Mouse (Mus musculus) myocyte (in vitro differentiated cells): ENCODE data around the gene Gpr152.

Source experiments
- CEBPB ChIP-seq: IDR thresholded peaks from 2 replicates; pipeline ENCODE4 v1.6.1; 2011; ENCODE audit warnings: mild to moderate bottlenecking, moderate library complexity; ENCODE audit not compliant: poor library complexity, insufficient read depth, severe bottlenecking
- E2F4 ChIP-seq: IDR thresholded peaks from one replicate; pipeline ENCODE4 v1.6.1; 2011; ENCODE audit warnings: mild to moderate bottlenecking, control low read depth, moderate library complexity; ENCODE audit not compliant: insufficient read depth
- MAX ChIP-seq: IDR thresholded peaks from one replicate; pipeline ENCODE4 v1.6.1; 2011; ENCODE audit warnings: low read depth, mild to moderate bottlenecking, control low read depth
- MYOD1 ChIP-seq, 3 experiments: IDR thresholded peaks; one replicate each; pipeline ENCODE4 v1.6.1; 2011; ENCODE audit warnings: control low read depth in 2 of 3, low read depth in 2 of 3, mild to moderate bottlenecking in 2 of 3, moderate library complexity in 1 of 3; ENCODE audit not compliant: insufficient read length in 2 of 3, control insufficient read depth in 1 of 3
- MYOG ChIP-seq, 3 experiments: IDR thresholded peaks; one replicate each; pipeline ENCODE4 v1.6.1; 2011; ENCODE audit warnings: control low read depth in 2 of 3, low read depth in 2 of 3, mild to moderate bottlenecking in 2 of 3; ENCODE audit not compliant: insufficient read length in 2 of 3, control insufficient read depth in 1 of 3, insufficient read depth in 1 of 3
- POLR2A ChIP-seq: IDR thresholded peaks from one replicate; pipeline ENCODE4 v1.6.1; 2011; ENCODE audit warnings: low read depth, mild to moderate bottlenecking, control low read depth, moderate library complexity; ENCODE audit not compliant: insufficient read length
- POLR2AphosphoS2 ChIP-seq: IDR thresholded peaks from one replicate; pipeline ENCODE4 v1.6.1; 2011; ENCODE audit warnings: low read depth, control low read depth; ENCODE audit not compliant: insufficient read length
- TCF12 ChIP-seq: IDR thresholded peaks from one replicate; pipeline ENCODE4 v1.6.1; 2011; ENCODE audit warnings: mild to moderate bottlenecking, control low read depth; ENCODE audit not compliant: poor library complexity, insufficient read depth, severe bottlenecking
- USF1 ChIP-seq: IDR thresholded peaks from one replicate; pipeline ENCODE4 v1.6.1; 2011; ENCODE audit warnings: low read depth, mild to moderate bottlenecking, control low read depth, moderate library complexity

- TF ChIP-seq POLR2A = no peak
- no peak for TF ChIP-seq E2F4
- no peak for TF ChIP-seq TCF12
- no peak for TF ChIP-seq USF1
- TF ChIP-seq MYOD1 (IDR thresholded peaks at IDR 0.05; ENCODE audit: control insufficient read depth in 1 of 3, insufficient read length in 2 of 3, low read depth in 2 of 3) = peak in 1 of 3 experiments; percentile 19
- TF ChIP-seq MYOG (IDR thresholded peaks at IDR 0.05; ENCODE audit: control insufficient read depth in 1 of 3, insufficient read depth in 1 of 3, insufficient read length in 2 of 3, low read depth in 2 of 3) = no peak
- no peak for TF ChIP-seq MAX
- no peak for TF ChIP-seq CEBPB
- no peak for TF ChIP-seq POLR2AphosphoS2
Observed at GRCm38 (mm10) chr19:4169810-4170209, 30.2 kb downstream of the Gpr152 start.
